Mouse (Mus musculus) embryonic facial prominence, embryonic 11.5 days (tissue): ENCODE results near the gene Klra10. TPM values are rescaled to one million over a fixed set of nuclear protein-coding genes. Genes with fewer than 3 reads are reported as not detected.
"Not testable (repeated sequence)": the region's sequence is repeated elsewhere in the genome, so short reads cannot be mapped to it uniquely, and the experiment has no call there.

Source experiments
- ATAC-seq: fragments of 200-750 bp; cut with Nextera tagmentation; replicated peaks from 2 replicates; pipeline ENCODE4 v1.8.0; 2017; ENCODE audit warnings: low read depth; ENCODE audit not compliant: insufficient number of reproducible peaks, low FRiP score, low TSS enrichment
- DNase-seq: peaks from one replicate; pipeline ENCODE4 v3.0.0-alpha.2; 2015; ENCODE audit warnings: low spot score
- H3K27ac ChIP-seq: fragments of 300-500 bp; sonication (generic); replicated peaks from 2 replicates; pipeline ENCODE4 v1.5.1; 2014; ENCODE audit warnings: mild to moderate bottlenecking, low read depth, low read length, control low read depth
- H3K27me3 ChIP-seq: fragments of 300-500 bp; sonication (generic); 2 replicates; pipeline ENCODE4 v1.6.1; 2014; ENCODE audit warnings: mild to moderate bottlenecking, low read length, moderate library complexity, mixed read lengths; ENCODE audit not compliant: control insufficient read depth, insufficient read depth
- H3K36me3 ChIP-seq: fragments of 300-500 bp; sonication (generic); replicated peaks from 2 replicates; pipeline ENCODE4 v1.6.1; 2014; ENCODE audit warnings: low read depth, mild to moderate bottlenecking, low read length, moderate library complexity, mixed read lengths; ENCODE audit not compliant: control insufficient read depth, insufficient read depth
- H3K4me1 ChIP-seq: fragments of 300-500 bp; sonication (generic); 2 replicates; pipeline ENCODE4 v1.6.1; 2014; ENCODE audit warnings: low read length, mixed read lengths; ENCODE audit not compliant: control insufficient read depth, insufficient read depth
- H3K4me2 ChIP-seq: fragments of 300-500 bp; sonication (generic); 2 replicates; pipeline ENCODE4 v1.6.1; 2014; ENCODE audit warnings: low read depth, mild to moderate bottlenecking, control low read depth, low read length, moderate library complexity
- H3K4me3 ChIP-seq: fragments of 300-500 bp; sonication (generic); 2 replicates; pipeline ENCODE4 v1.5.1; 2014; ENCODE audit warnings: low read depth, low read length, control low read depth
- H3K9ac ChIP-seq: fragments of 300-500 bp; sonication (generic); replicated peaks from 2 replicates; pipeline ENCODE4 v1.6.1; 2014; ENCODE audit warnings: mild to moderate bottlenecking, control low read depth, low read length
- H3K9me3 ChIP-seq: fragments of 300-500 bp; sonication (generic); replicated peaks from 2 replicates; pipeline ENCODE4 v1.6.1; 2016; ENCODE audit warnings: mild to moderate bottlenecking, low read length, inconsistent platforms, mixed read lengths; ENCODE audit not compliant: control insufficient read depth
- WGBS: fragments of 180-500 bp; shearing (Covaris S2); extraction: QIAGEN DNeasy Blood & Tissue Kit; methylation state at CpG from one replicate; pipeline ENCODE4 v1.1.7; 2014; 5-methylcytosine and 5-hydroxymethylcytosine counted together
- polyA plus RNA-seq: library from polyadenylated mRNA; unstranded; fragments of >200 nt; fragmentation: Nextera tagmentation; extraction: Ambion mirVana; gene quantifications from 2 replicates; pipeline ENCODE4 v1.2.1, GENCODE M21; 2014

Gene Klra10
- polyA plus RNA-seq: not detected in 2 replicates

- not testable (repeated sequence) for H3K27me3 ChIP-seq, H3K9ac ChIP-seq, H3K36me3 ChIP-seq, DNase-seq, H3K9me3 ChIP-seq, H3K4me3 ChIP-seq, ATAC-seq, H3K4me2 ChIP-seq, H3K4me1 ChIP-seq, H3K27ac ChIP-seq
- 68% methylated on average over 1 of the region's 1 CpGs for WGBS
Observed at GRCm38 (mm10) chr6:130281828-130282227, at the start of gene Klra10. Gene Klra10 (minus strand): TSS chr6:130281928.

GRCm38 (mm10) chr6:130287984-130288649 lies 6.4 kb upstream of the Klra10 start:
- no peaks in the 10 kb centered on the region for H3K9me3 ChIP-seq
- H3K4me2 ChIP-seq: no peak overlapping the region
- DNase-seq (no peak), ATAC-seq (no peak)
- H3K36me3 ChIP-seq: no peaks in the 10 kb centered on the region
- H3K4me3 ChIP-seq: no peak overlapping the region
- H3K27ac ChIP-seq: no peak overlapping the region
- no peaks in the 10 kb centered on the region for H3K27me3 ChIP-seq
- no peaks in the 10 kb centered on the region for H3K4me1 ChIP-seq
- H3K9ac ChIP-seq: no peak overlapping the region

- Histone ChIP-seq H3K27me3 (no peaks in the 10 kb centered on the region), H3K4me3 (no peak overlapping the region), H3K36me3 (no peaks in the 10 kb centered on the region), H3K27ac (no peak overlapping the region), H3K4me1 (no peaks in the 10 kb centered on the region), H3K9me3 (no peaks in the 10 kb centered on the region), H3K9ac (no peak overlapping the region), H3K4me2 (no peak overlapping the region)
- DNase-seq: no peak
- whole genome bisulfite sequencing: 87% methylated on average over 2 of the region's 2 CpGs
- ATAC-seq: no peak
Observed at GRCm38 (mm10) chr6:130255326-130255725, 26.4 kb downstream of the Klra10 start.

GRCm38 (mm10) chr6:130237536-130237935 lies 44.2 kb downstream of the Klra10 start:
- WGBS: 85% methylated on average over 2 of the region's 2 CpGs
- H3K4me3 ChIP-seq: no peak overlapping the region
- H3K4me2 ChIP-seq: no peak overlapping the region
- ATAC-seq: no peak
- H3K27ac ChIP-seq: no peak overlapping the region
- no peaks in the 10 kb centered on the region for H3K27me3 ChIP-seq
- no peak overlapping the region for H3K9ac ChIP-seq
- H3K36me3 ChIP-seq: no peaks in the 10 kb centered on the region
- H3K4me1 ChIP-seq: no peaks in the 10 kb centered on the region
- H3K9me3 ChIP-seq: no peaks in the 10 kb centered on the region
- no peak for DNase-seq

GRCm38 (mm10) chr6:130236635-130237034 lies 45.1 kb downstream of the Klra10 start:
- ATAC-seq (no peak), DNase-seq (no peak)
- no peaks in the 10 kb centered on the region for H3K36me3 ChIP-seq
- no peak overlapping the region for H3K9ac ChIP-seq
- H3K9me3 ChIP-seq: no peaks in the 10 kb centered on the region
- 51% methylated on average over 1 of the region's 1 CpGs for WGBS
- H3K4me2 ChIP-seq: no peak overlapping the region
- no peaks in the 10 kb centered on the region for H3K4me1 ChIP-seq
- H3K27ac ChIP-seq: no peak overlapping the region
- no peak overlapping the region for H3K4me3 ChIP-seq
- H3K27me3 ChIP-seq: no peaks in the 10 kb centered on the region

GRCm38 (mm10) chr6:130233222-130233621 lies 48.5 kb downstream of the Klra10 start, which contains the start of gene Klra7:
Gene Klra7 (minus strand): TSS chr6:130233322.
- Histone ChIP-seq H3K4me1 (no peaks in the 10 kb centered on the region), H3K27me3 (no peaks in the 10 kb centered on the region), H3K9ac (no peak within 1 kb of the TSS), H3K9me3 (no peaks in the 10 kb centered on the region), H3K4me3 (no peak within 1 kb of the TSS), H3K36me3 (no peaks in the 10 kb centered on the region), H3K4me2 (no peak within 1 kb of the TSS), H3K27ac (no peak within 1 kb of the TSS)
- no peak for ATAC-seq
- DNase-seq: no peak

Other genes starting within 250 kb of the Klra10 start
- not detected in 2 replicates for gene Klra4, start 214.7 kb downstream of the Klra10 start, polyA plus RNA-seq
- not detected in 2 replicates for gene Klra8, start 152.0 kb downstream of the Klra10 start, polyA plus RNA-seq
- gene Klra9, start 88.8 kb downstream of the Klra10 start, polyA plus RNA-seq: not detected in 2 replicates
- not detected in 2 replicates for gene Klra7, start 48.6 kb downstream of the Klra10 start, polyA plus RNA-seq
- not detected in 2 replicates for gene Klra3, start 55.6 kb upstream of the Klra10 start, polyA plus RNA-seq
- not detected in 2 replicates for gene Klra1, start 104.9 kb upstream of the Klra10 start, polyA plus RNA-seq